Mouse (Mus musculus) midbrain, postnatal 0 days (tissue): ENCODE measurements around the gene Baz1b. TPM values are rescaled to one million over a fixed set of nuclear protein-coding genes. Genes with fewer than 3 reads are reported as not detected.

Source experiments
- ATAC-seq: fragments of 200-750 bp; cut with Nextera tagmentation; 2 replicates; pipeline ENCODE4 v1.8.0; 2017; ENCODE audit warnings: moderate number of reproducible peaks, mild to moderate bottlenecking, moderate TSS enrichment, moderate library complexity; ENCODE audit not compliant: low FRiP score
- DNase-seq: peaks from one replicate; pipeline ENCODE4 v3.0.0-alpha.2; 2015; ENCODE audit warnings: low spot score
- H3K27ac ChIP-seq: fragments of 300-500 bp; sonication (generic); 2 replicates; pipeline ENCODE4 v1.5.1; 2014; ENCODE audit warnings: low read depth, mild to moderate bottlenecking, low read length, mixed read lengths
- H3K27me3 ChIP-seq: fragments of 300-500 bp; sonication (generic); 2 replicates; pipeline ENCODE4 v1.6.1; 2014; ENCODE audit warnings: low read length, control low read depth, mixed read lengths; ENCODE audit not compliant: insufficient read depth
- H3K36me3 ChIP-seq: fragments of 300-500 bp; sonication (generic); 2 replicates; pipeline ENCODE4 v1.6.1; 2014; ENCODE audit warnings: low read length, control low read depth, mixed read lengths; ENCODE audit not compliant: insufficient read depth
- H3K4me1 ChIP-seq: fragments of 300-500 bp; sonication (generic); 2 replicates; pipeline ENCODE4 v1.6.1; 2014; ENCODE audit warnings: mild to moderate bottlenecking, control low read depth, antibody characterized with exemption, low read length, mixed read lengths; ENCODE audit not compliant: insufficient read depth
- H3K4me2 ChIP-seq: fragments of 300-500 bp; sonication (generic); 2 replicates; pipeline ENCODE4 v1.6.1; 2014; ENCODE audit warnings: low read depth, mild to moderate bottlenecking, low read length, mixed read lengths; ENCODE audit not compliant: poor library complexity, severe bottlenecking
- H3K4me3 ChIP-seq: fragments of 300-500 bp; sonication (generic); 2 replicates; pipeline ENCODE4 v1.5.1; 2014; ENCODE audit warnings: low read depth, mild to moderate bottlenecking, low read length, moderate library complexity
- H3K9ac ChIP-seq: fragments of 300-500 bp; sonication (generic); replicated peaks from 2 replicates; pipeline ENCODE4 v1.6.1; 2014; ENCODE audit warnings: mild to moderate bottlenecking, low read length, moderate library complexity, mixed read lengths; ENCODE audit not compliant: poor library complexity, severe bottlenecking
- H3K9me3 ChIP-seq: fragments of 300-500 bp; sonication (generic); 2 replicates; pipeline ENCODE4 v1.6.1; 2016; ENCODE audit warnings: low read length, control low read depth
- CTCF ChIP-seq: IDR thresholded peaks from 2 replicates; pipeline ENCODE4 v1.5.1; 2016; ENCODE audit warnings: antibody characterized with exemption, mild to moderate bottlenecking
- WGBS: fragments of 180-500 bp; shearing (Covaris S2); extraction: QIAGEN DNeasy Blood & Tissue Kit; methylation state at CpG from one replicate; pipeline ENCODE4 v1.1.7; 2014; 5-methylcytosine and 5-hydroxymethylcytosine counted together
- polyA plus RNA-seq: library from polyadenylated mRNA; unstranded; fragments of >200 nt; fragmentation: Nextera tagmentation; extraction: Ambion mirVana; gene quantifications from 2 replicates; pipeline ENCODE4 v1.2.1, GENCODE M21; 2015
- total RNA-seq: library from RNA; depleted of rRNA; stranded (reverse); fragments of >200 nt; gene quantifications from 2 replicates; pipeline ENCODE4 v1.2.3, GENCODE M21; 2014

The Baz1b gene
- total and polyA plus RNA-seq, 2 experiments from 2014 or later, result 12.5 to 33.4 TPM

GRCm38 (mm10) chr5:135149053-135149819, 37.8 kb upstream of the Baz1b start, which contains the start of gene Tbl2:
Tbl2 (plus strand) TSS chr5:135149657.
- Histone ChIP-seq H3K27ac (peak within 1 kb of the TSS; percentile 47), H3K9me3 (no peaks in the 10 kb centered on the region), H3K27me3 (no peaks in the 10 kb centered on the region), H3K4me2 (peak within 1 kb of the TSS; percentile 82), H3K9ac (peak within 1 kb of the TSS; percentile 58), H3K4me1 (no peaks in the 10 kb centered on the region), H3K36me3 (peaks cover 4% of the 10 kb centered on the region), H3K4me3 (peak within 1 kb of the TSS; percentile 62)
- peak; percentile 99 for DNase-seq
- TF ChIP-seq CTCF, result peak; percentile 34
- ATAC-seq, result peak; percentile 95
- WGBS, result under 1% methylated on average over 63 of the region's 63 CpGs

- DNase-seq, result no peak
- Histone ChIP-seq H3K27me3 (no peaks in the 10 kb centered on the region), H3K9ac (peak overlapping the region; percentile 58), H3K36me3 (peaks cover 7% of the 10 kb centered on the region), H3K27ac (peak overlapping the region; percentile 47), H3K4me2 (peak overlapping the region; percentile 82), H3K4me1 (no peaks in the 10 kb centered on the region), H3K4me3 (peak overlapping the region; percentile 62), H3K9me3 (no peaks in the 10 kb centered on the region)
- no peak for TF ChIP-seq CTCF
- under 1% methylated on average over 23 of the region's 23 CpGs for WGBS
- ATAC-seq, result no peak
These were observed 37.3 kb upstream of the Baz1b start for GRCm38 (mm10) chr5:135149820-135150178.

GRCm38 (mm10) chr5:135156496-135156895, 30.6 kb upstream of the Baz1b start:
- over 99% methylated on average over 4 of the region's 4 CpGs for WGBS
- no peak for ATAC-seq
- no peak overlapping the region for H3K9ac ChIP-seq
- no peaks in the 10 kb centered on the region for H3K4me1 ChIP-seq
- H3K27ac ChIP-seq, result no peak overlapping the region
- TF ChIP-seq CTCF, result peak; percentile 35
- H3K4me2 ChIP-seq, result no peak overlapping the region
- no peaks in the 10 kb centered on the region for H3K27me3 ChIP-seq
- H3K36me3 ChIP-seq, result peaks cover 39% of the 10 kb centered on the region
- no peaks in the 10 kb centered on the region for H3K9me3 ChIP-seq
- H3K4me3 ChIP-seq, result no peak overlapping the region
- no peak for DNase-seq

GRCm38 (mm10) chr5:135161221-135161620, 25.8 kb upstream of the Baz1b start:
- Histone ChIP-seq H3K9ac (no peak overlapping the region), H3K27ac (no peak overlapping the region), H3K27me3 (no peaks in the 10 kb centered on the region), H3K4me1 (no peaks in the 10 kb centered on the region), H3K4me2 (no peak overlapping the region), H3K36me3 (peaks cover 31% of the 10 kb centered on the region), H3K9me3 (no peaks in the 10 kb centered on the region), H3K4me3 (no peak overlapping the region)
- peak; percentile 43 for DNase-seq
- WGBS, result 88% methylated on average over 4 of the region's 4 CpGs
- ATAC-seq, result no peak
- TF ChIP-seq CTCF, result no peak

GRCm38 (mm10) chr5:135161650-135162049, 25.4 kb upstream of the Baz1b start:
- H3K36me3 ChIP-seq, result peaks cover 28% of the 10 kb centered on the region
- no peak overlapping the region for H3K9ac ChIP-seq
- no peak overlapping the region for H3K4me2 ChIP-seq
- no peaks in the 10 kb centered on the region for H3K4me1 ChIP-seq
- H3K27ac ChIP-seq, result no peak overlapping the region
- WGBS, result 81% methylated on average over 7 of the region's 7 CpGs
- ATAC-seq (no peak), DNase-seq (no peak)
- no peaks in the 10 kb centered on the region for H3K9me3 ChIP-seq
- TF ChIP-seq CTCF, result no peak
- H3K27me3 ChIP-seq, result no peaks in the 10 kb centered on the region
- no peak overlapping the region for H3K4me3 ChIP-seq

GRCm38 (mm10) chr5:135162361-135162760, 24.7 kb upstream of the Baz1b start:
- ATAC-seq, result no peak
- WGBS, result 95% methylated on average over 8 of the region's 8 CpGs
- no peak overlapping the region for H3K4me2 ChIP-seq

More at GRCm38 (mm10) chr5:135162361-135162760, 24.7 kb upstream of the Baz1b start:
- Histone ChIP-seq H3K36me3 (peaks cover 28% of the 10 kb centered on the region), H3K4me1 (no peaks in the 10 kb centered on the region), H3K9me3 (no peaks in the 10 kb centered on the region), H3K4me3 (no peak overlapping the region), H3K27ac (no peak overlapping the region), H3K27me3 (no peaks in the 10 kb centered on the region), H3K9ac (no peak overlapping the region)
- DNase-seq, result no peak
- TF ChIP-seq CTCF, result no peak
